Mouse (Mus musculus) hindbrain, embryonic 11.5 days (tissue): ENCODE results near the gene Vtcn1. TPM values are rescaled to one million over a fixed set of nuclear protein-coding genes. Genes with fewer than 3 reads are reported as not detected.

ENCODE experiments used
- ATAC-seq: fragments of 200-750 bp; cut with Nextera tagmentation; 2 replicates; pipeline ENCODE4 v1.8.0; 2017; ENCODE audit warnings: mild to moderate bottlenecking, moderate TSS enrichment, moderate library complexity; ENCODE audit not compliant: low FRiP score
- DNase-seq: peaks from one replicate; pipeline ENCODE4 v3.0.0-alpha.2; 2015; ENCODE audit warnings: low spot score
- H3K27ac ChIP-seq: fragments of 300-500 bp; sonication (generic); 2 replicates; pipeline ENCODE4 v1.5.1; 2014; ENCODE audit warnings: mild to moderate bottlenecking, low read depth, low read length
- H3K27me3 ChIP-seq: fragments of 300-500 bp; sonication (generic); 2 replicates; pipeline ENCODE4 v1.6.1; 2014; ENCODE audit warnings: mild to moderate bottlenecking, low read length, moderate library complexity, mixed read lengths; ENCODE audit not compliant: control insufficient read depth, insufficient read depth
- H3K36me3 ChIP-seq: fragments of 300-500 bp; sonication (generic); 2 replicates; pipeline ENCODE4 v1.6.1; 2014; ENCODE audit warnings: mild to moderate bottlenecking, low read length, moderate library complexity, mixed read lengths; ENCODE audit not compliant: control insufficient read depth, insufficient read depth
- H3K4me1 ChIP-seq: fragments of 300-500 bp; sonication (generic); replicated peaks from 2 replicates; pipeline ENCODE4 v1.6.1; 2014; ENCODE audit warnings: low read length, mixed read lengths; ENCODE audit not compliant: control insufficient read depth, insufficient read depth
- H3K4me2 ChIP-seq: fragments of 300-500 bp; sonication (generic); replicated peaks from 2 replicates; pipeline ENCODE4 v1.6.1; 2014; ENCODE audit warnings: mild to moderate bottlenecking, low read depth, low read length
- H3K4me3 ChIP-seq: fragments of 300-500 bp; sonication (generic); 2 replicates; pipeline ENCODE4 v1.5.1; 2014; ENCODE audit warnings: low read depth, low read length
- H3K9ac ChIP-seq: fragments of 300-500 bp; sonication (generic); 2 replicates; pipeline ENCODE4 v1.6.1; 2014; ENCODE audit warnings: low read depth, low read length
- H3K9me3 ChIP-seq: fragments of 300-500 bp; sonication (generic); 2 replicates; pipeline ENCODE4 v1.6.1; 2016; ENCODE audit warnings: low read length; ENCODE audit not compliant: control insufficient read depth
- WGBS: fragments of 180-500 bp; shearing (Covaris S2); extraction: QIAGEN DNeasy Blood & Tissue Kit; methylation state at CpG from one replicate; pipeline ENCODE4 v1.1.7; 2014; 5-methylcytosine and 5-hydroxymethylcytosine counted together
- polyA plus RNA-seq: library from polyadenylated mRNA; unstranded; fragments of >200 nt; fragmentation: Nextera tagmentation; extraction: Ambion mirVana; gene quantifications from 2 replicates; pipeline ENCODE4 v1.2.1, GENCODE M21; 2014

The Vtcn1 gene
- polyA plus RNA-seq, 1 experiment from 2014 or later, result 0.19 TPM

- no peak overlapping the region for H3K4me3 ChIP-seq
- ATAC-seq (no peak), DNase-seq (no peak)
- 78% methylated on average over 23 of the region's 23 CpGs for WGBS
- H3K4me1 ChIP-seq, result no peaks in the 10 kb centered on the region
- no peaks in the 10 kb centered on the region for H3K27me3 ChIP-seq
- no peak overlapping the region for H3K9ac ChIP-seq
- no peaks in the 10 kb centered on the region for H3K9me3 ChIP-seq
- no peak overlapping the region for H3K27ac ChIP-seq
- no peaks in the 10 kb centered on the region for H3K36me3 ChIP-seq
- H3K4me2 ChIP-seq, result no peak overlapping the region
Observed at GRCm38 (mm10) chr3:100861307-100862303, 36.3 kb downstream of the Vtcn1 start.

GRCm38 (mm10) chr3:100866946-100867345, 41.7 kb downstream of the Vtcn1 start:
- ATAC-seq (no peak), DNase-seq (no peak)
- H3K9me3 ChIP-seq, result no peaks in the 10 kb centered on the region
- no peaks in the 10 kb centered on the region for H3K4me1 ChIP-seq
- WGBS, result 44% methylated on average over 5 of the region's 5 CpGs
- no peaks in the 10 kb centered on the region for H3K36me3 ChIP-seq
- no peak overlapping the region for H3K4me2 ChIP-seq
- no peak overlapping the region for H3K9ac ChIP-seq
- no peak overlapping the region for H3K27ac ChIP-seq
- no peak overlapping the region for H3K4me3 ChIP-seq
- H3K27me3 ChIP-seq, result no peaks in the 10 kb centered on the region

DNA sequence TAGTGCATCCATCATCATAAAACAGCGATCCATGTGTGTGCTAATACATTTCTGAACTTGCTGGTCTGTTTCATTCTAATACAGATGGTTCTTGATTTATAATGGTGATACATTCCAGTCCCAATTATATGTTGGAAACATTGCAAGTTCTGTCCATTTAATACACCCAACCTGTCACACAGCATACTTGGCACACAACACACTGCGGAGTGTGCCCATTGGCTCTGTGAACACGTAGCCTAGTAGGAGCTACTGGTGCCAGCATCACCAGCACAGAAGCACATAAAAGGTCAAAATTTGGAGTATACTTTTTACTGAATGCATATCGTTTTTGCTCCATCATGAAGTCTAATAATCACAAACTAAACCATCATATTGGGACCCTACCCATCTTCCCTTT, 51.8 kb downstream of the Vtcn1 start:
- no peak for ATAC-seq
- Histone ChIP-seq H3K4me1 (no peaks in the 10 kb centered on the region), H3K36me3 (no peaks in the 10 kb centered on the region), H3K27me3 (no peaks in the 10 kb centered on the region), H3K4me2 (no peak overlapping the region), H3K9me3 (no peaks in the 10 kb centered on the region), H3K9ac (no peak overlapping the region), H3K4me3 (no peak overlapping the region), H3K27ac (no peak overlapping the region)
- WGBS, result 88% methylated on average over 4 of the region's 4 CpGs
- no peak for DNase-seq

GRCm38 (mm10) chr3:100881403-100881802, 56.1 kb downstream of the Vtcn1 start:
- H3K9me3 ChIP-seq, result no peaks in the 10 kb centered on the region
- no peak overlapping the region for H3K27ac ChIP-seq
- H3K9ac ChIP-seq, result no peak overlapping the region
- no peaks in the 10 kb centered on the region for H3K4me1 ChIP-seq
- 79% methylated on average over 6 of the region's 6 CpGs for WGBS
- H3K36me3 ChIP-seq, result no peaks in the 10 kb centered on the region
- H3K27me3 ChIP-seq, result no peaks in the 10 kb centered on the region
- H3K4me2 ChIP-seq, result no peak overlapping the region
- DNase-seq (no peak), ATAC-seq (no peak)
- H3K4me3 ChIP-seq, result no peak overlapping the region

GRCm38 (mm10) chr3:100881843-100882634, 56.8 kb downstream of the Vtcn1 start:
- no peak overlapping the region for H3K4me2 ChIP-seq
- WGBS, result 88% methylated on average over 9 of the region's 9 CpGs

GRCm38 (mm10) chr3:100889234-100889633, 64.0 kb downstream of the Vtcn1 start:
- H3K9ac ChIP-seq, result no peak overlapping the region
- H3K27me3 ChIP-seq, result no peaks in the 10 kb centered on the region
- H3K4me3 ChIP-seq, result no peak overlapping the region
- DNase-seq, result no peak
- H3K27ac ChIP-seq, result no peak overlapping the region
- ATAC-seq, result no peak
- H3K9me3 ChIP-seq, result no peaks in the 10 kb centered on the region
- 87% methylated on average over 1 of the region's 1 CpGs for WGBS
- no peak overlapping the region for H3K4me2 ChIP-seq
- no peaks in the 10 kb centered on the region for H3K4me1 ChIP-seq
- H3K36me3 ChIP-seq, result no peaks in the 10 kb centered on the region

More at GRCm38 (mm10) chr3:100881843-100882634, 56.8 kb downstream of the Vtcn1 start:
- ATAC-seq (no peak), DNase-seq (no peak)
- Histone ChIP-seq H3K4me1 (no peaks in the 10 kb centered on the region), H3K4me3 (no peak overlapping the region), H3K9me3 (no peaks in the 10 kb centered on the region), H3K27ac (no peak overlapping the region), H3K36me3 (no peaks in the 10 kb centered on the region), H3K9ac (no peak overlapping the region), H3K27me3 (no peaks in the 10 kb centered on the region)

DNA sequence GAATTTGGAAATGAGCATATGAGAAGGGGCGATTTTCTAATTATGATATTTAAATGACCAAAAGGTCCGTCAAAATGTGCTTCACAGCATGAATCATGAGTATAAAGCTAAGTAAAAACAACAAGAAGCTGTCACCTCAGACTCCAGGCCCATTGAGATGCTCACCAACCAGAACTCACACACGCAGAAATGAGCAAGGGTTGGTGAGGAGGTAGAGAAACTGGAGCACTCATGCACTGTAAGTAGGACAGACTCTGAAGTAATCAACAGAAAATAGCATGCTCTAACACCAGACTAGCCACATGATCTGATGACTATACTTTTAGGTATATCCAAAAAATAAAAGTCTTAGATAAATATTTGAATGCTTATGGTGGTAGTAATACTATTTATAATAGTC, 65.1 kb downstream of the Vtcn1 start:
- ATAC-seq, result no peak
- no peak overlapping the region for H3K27ac ChIP-seq
- no peak overlapping the region for H3K4me3 ChIP-seq
- H3K9me3 ChIP-seq, result no peaks in the 10 kb centered on the region
- H3K9ac ChIP-seq, result no peak overlapping the region
- H3K4me2 ChIP-seq, result no peak overlapping the region
- no peaks in the 10 kb centered on the region for H3K4me1 ChIP-seq
- DNase-seq, result no peak
- WGBS, result 88% methylated on average over 3 of the region's 3 CpGs
- H3K27me3 ChIP-seq, result no peaks in the 10 kb centered on the region
- no peaks in the 10 kb centered on the region for H3K36me3 ChIP-seq

DNA sequence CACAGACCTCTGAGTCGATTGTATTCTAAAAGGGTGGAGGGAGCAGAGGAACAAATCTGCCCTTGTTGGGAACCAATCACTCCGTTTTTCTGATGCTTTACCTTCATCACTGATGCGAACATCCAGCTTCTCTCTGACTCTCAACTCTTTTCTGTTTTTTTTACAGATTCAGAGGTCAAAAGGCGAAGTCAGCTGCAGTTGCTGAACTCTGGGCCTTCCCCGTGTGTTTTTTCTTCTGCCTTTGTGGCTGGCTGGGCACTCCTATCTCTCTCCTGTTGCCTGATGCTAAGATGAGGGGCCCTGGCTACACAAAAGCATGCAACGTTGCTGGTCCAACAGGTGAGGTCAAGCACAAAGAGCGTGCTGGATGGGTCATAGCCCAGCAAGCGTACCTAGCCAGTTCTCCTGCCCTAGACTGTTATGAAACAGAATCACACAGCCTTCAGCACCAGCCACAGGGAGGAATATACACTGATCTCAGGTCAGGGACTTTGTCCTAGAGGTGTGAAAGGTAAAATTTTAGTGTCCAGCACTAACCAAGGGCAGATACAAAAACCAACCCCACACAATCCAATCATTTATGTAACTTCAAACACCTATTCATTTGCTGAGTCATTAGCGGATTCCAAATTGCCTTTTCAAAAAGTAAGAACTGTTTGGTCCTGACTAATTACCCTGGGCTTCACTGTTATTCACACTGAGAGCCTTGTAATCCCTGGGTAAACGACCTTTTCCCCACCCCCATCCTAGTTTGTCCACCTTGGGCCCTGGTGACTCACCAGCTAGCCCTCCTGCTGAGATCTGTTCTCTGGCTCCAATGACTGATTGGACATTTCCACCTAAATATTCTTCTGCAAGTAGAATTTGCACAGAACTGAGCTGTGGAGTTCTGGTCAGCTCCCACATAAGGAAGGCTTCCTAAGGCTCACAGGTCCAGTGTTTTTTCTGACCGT, 67.4 kb downstream of the Vtcn1 start:
- ATAC-seq (no peak), DNase-seq (no peak)
- H3K4me1 ChIP-seq, result no peaks in the 10 kb centered on the region
- H3K9ac ChIP-seq, result no peak overlapping the region
- H3K27ac ChIP-seq, result no peak overlapping the region
- no peaks in the 10 kb centered on the region for H3K27me3 ChIP-seq
- no peaks in the 10 kb centered on the region for H3K9me3 ChIP-seq
- no peak overlapping the region for H3K4me2 ChIP-seq
- no peak overlapping the region for H3K4me3 ChIP-seq
- 60% methylated on average over 11 of the region's 11 CpGs for WGBS
- no peaks in the 10 kb centered on the region for H3K36me3 ChIP-seq
